Mouse (Mus musculus): ENCODE data around the gene BC067074.

DNA sequence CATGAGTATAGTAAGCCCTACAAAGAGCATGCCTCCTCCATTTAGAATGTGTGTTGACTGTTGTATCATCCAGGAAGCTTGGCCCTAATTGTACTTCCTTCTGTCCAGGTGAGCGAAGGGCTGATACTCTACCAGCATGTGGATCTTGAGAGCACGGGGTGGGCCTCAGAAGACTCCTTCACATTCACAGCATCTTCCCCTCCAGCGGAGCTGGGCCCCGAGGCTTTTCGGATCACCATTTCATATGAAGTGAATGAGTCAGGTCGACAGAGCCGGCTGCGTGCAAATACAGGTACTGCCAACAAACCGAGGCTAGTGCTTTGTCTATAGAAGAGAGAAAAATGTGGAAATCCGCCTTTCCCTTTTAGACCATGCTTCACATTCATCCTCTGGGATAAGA lies 73.0 kb downstream of the BC067074 start:
- no peak for TF ChIP-seq CTCF (IDR thresholded peaks at IDR 0.05; ENCODE audit: control insufficient read depth, insufficient read depth, low read length)
- TF ChIP-seq POLR2A (IDR thresholded peaks at IDR 0.05; ENCODE audit: borderline replicate concordance, control insufficient read depth, low read depth, low read length), result no peak

Measured in bone marrow, adult 2 months (tissue).